Mouse (Mus musculus) heart, adult 8-10 months (tissue): Measurements from ENCODE around the gene Smarcc2. TPM values are rescaled to one million over a fixed set of nuclear protein-coding genes. Genes with fewer than 3 reads are reported as not detected.
"Not testable (repeated sequence)": the region's sequence is repeated elsewhere in the genome, so short reads cannot be mapped to it uniquely, and the experiment has no call there.

Experiments used
- DNase-seq: peaks from one replicate; pipeline ENCODE4 v3.0.0; 2022; ENCODE audit warnings: low spot score
- total RNA-seq, 4 experiments: library from RNA; stranded (reverse); gene quantifications; 2 replicates each; pipeline ENCODE4 v1.2.4; 2022

The Smarcc2 gene
- total RNA-seq, 4 experiments from 2014 or later, result 76.2 to 83.2 (median 79.1) TPM

DNA sequence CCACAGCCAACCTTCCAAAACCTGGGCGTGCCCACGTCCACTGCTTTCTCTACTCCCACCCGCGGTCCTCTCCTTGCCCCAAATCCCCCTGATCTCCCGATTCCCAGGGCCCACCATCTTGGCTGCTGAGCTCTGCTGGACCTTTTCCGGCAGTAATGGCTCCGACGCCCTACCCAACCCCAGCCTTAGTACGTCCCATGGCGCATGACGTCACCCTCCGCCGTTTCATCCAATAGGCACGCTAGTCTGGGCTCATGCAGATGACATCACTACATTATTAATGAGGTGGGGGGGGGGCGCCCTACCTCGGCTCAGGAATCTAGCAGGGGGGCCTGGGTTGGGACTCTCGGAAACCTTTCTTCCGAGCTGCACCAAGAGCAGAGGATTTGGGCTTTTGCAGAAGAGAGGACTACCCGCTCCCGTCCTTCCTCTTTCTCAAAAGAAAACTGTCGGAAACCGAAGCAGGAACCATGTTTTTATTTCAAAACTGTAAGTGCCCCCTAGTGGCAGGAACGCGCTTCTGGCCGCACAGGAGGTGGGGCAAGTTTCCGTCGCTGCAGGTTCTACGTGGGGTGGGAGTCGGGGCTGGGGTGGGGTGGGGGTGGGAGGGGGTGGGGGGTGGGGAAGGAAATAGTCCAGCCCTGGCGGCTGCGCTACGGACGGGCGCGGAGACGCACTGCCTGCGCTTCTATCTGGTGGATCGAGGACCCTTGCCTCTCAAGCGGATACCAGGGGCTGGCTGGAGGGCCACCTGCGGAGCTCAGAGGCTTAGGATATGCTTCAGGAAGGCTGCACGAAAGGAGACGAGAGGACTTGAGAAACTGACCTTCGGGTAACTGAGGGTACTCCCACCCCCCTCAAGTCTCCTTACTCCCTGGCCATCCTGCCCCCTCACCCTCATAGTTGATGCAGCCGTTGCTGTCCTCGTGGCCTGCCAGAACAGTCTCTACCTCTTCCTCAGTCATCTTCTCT lies 34.9 kb downstream of the Smarcc2 start, which contains the start of gene Myl6:
TSS of gene Myl6 (minus strand) at position 451 of the 972 bp plus-strand sequence.
- peak; percentile 98 for DNase-seq

- DNase-seq, result no peak
These were observed 35.7 kb downstream of the Smarcc2 start for GRCm38 (mm10) chr10:128494667-128495245.

DNA sequence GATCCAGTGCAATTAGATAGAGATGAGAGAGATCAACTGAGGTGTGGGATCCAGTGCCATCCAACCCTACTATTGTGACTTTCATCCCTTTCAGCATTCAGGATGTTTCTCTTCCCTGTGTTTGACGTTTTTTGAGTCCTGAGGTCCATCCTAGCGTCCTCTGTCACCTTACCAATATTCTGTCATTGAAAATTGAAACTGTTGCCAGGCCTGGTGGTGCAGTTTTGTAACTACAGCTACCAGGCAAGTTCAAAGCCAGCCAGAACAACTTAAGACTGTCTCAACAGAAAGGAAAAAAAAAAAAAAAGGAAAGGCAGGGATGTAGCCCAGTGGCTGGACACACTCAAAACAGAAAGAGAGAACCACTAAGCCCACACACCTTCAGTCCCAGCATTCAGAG lies 36.2 kb downstream of the Smarcc2 start:
- no peak for DNase-seq

GRCm38 (mm10) chr10:128495903-128496302 lies 36.9 kb downstream of the Smarcc2 start:
- no peak for DNase-seq

GRCm38 (mm10) chr10:128496509-128497077 lies 37.5 kb downstream of the Smarcc2 start:
- DNase-seq, result no peak

- no peak for DNase-seq
These were observed 38.2 kb downstream of the Smarcc2 start for GRCm38 (mm10) chr10:128497134-128497737.

DNA sequence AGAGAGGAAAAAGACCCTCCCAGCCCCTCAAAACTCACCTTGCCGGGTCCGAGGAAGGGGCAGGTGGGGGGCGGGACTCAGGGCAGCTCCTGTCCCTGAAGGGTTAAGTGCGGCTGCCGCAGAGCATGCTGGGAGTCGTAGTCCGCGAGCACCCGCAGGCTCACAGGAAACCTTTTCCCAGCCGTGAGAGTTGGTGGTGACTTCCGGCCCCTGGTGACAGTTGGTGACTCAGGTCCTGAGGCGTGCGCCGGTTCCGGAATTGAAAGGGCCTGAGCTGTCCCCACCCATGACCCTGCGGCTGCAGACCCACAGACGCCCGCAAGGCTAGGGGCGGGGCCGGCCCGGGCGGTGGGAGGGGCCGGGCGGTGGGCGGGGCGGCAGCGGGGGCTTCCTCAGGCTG lies 39.5 kb downstream of the Smarcc2 start, which contains the start of gene Myl6b:
TSS of gene Myl6b (minus strand) at position 96 of the 400 bp plus-strand sequence.
- DNase-seq, result peak; percentile 97

DNA sequence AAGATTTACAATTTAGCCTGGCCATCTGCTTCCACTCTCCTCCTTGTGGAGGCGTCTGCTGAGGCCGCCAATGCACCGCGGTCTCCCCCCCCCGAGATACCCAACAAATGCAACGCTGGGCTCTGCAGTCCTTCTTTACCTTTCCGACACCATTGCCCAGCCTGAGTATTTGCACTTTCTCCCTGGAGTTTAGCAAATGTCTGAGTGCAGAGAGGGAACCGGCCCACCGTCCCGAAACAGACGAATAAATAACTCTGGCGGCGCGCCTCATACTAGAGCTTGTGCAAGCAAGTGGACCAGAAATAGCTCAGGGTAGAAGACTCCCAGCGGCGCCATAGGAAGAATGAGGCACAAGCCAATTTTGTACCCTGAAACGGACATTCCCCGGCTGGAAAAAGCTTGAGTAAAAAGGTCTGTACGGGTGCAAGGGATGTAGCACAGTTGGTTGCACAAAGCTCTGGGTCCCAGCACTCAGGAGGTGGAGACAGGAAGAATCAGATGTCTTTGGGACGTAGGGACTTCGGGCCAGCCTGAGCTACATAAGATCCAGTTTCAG lies 40.1 kb downstream of the Smarcc2 start:
- DNase-seq, result peak; percentile 71

DNA sequence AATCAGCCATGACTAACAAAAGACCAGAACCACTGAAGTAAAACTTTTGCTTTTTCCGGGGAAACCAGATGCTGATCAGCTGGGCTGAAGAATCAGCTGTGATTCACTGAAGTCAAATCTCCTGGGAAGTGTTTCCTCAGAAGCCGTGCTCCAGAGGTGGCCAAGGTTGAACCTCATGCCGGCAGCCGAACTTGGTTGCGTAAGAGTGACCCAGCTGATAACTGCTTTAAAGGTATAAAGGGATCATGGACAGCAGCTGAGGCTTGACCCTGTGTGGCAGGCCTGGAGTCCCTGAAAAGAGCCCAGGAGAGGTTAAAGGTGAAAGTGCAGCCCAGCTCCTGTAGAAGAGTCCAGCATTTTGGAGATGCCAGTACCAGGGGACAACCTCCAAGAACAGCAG lies 43.3 kb downstream of the Smarcc2 start:
- peak; percentile 57 for DNase-seq

DNA sequence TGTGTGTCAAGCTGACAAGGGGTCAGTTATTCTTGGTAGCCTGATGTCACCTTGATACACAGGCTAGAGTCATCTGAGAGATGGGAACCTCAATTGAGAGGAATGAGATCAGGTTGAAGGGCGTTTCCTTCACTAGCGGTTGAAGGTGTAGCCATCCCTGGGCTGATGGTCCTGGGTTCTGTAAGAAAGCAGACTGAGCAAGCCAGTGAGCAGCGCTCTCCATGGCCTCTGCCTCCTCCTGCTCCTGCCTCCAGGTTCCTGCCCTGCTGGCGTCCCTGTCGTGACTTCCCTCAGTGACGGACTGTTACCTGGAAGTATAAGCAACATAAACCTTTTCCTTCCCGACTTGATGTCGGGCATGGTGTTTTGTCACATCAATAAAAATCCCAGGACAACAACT lies 44.5 kb downstream of the Smarcc2 start:
- no peak for DNase-seq

- DNase-seq, result no peak
These were observed 45.0 kb downstream of the Smarcc2 start for GRCm38 (mm10) chr10:128504012-128504411.

GRCm38 (mm10) chr10:128504641-128505370 lies 45.8 kb downstream of the Smarcc2 start:
- no peak for DNase-seq

- DNase-seq, result not testable (repeated sequence)
These were observed 46.3 kb downstream of the Smarcc2 start for GRCm38 (mm10) chr10:128505371-128505667.

DNA sequence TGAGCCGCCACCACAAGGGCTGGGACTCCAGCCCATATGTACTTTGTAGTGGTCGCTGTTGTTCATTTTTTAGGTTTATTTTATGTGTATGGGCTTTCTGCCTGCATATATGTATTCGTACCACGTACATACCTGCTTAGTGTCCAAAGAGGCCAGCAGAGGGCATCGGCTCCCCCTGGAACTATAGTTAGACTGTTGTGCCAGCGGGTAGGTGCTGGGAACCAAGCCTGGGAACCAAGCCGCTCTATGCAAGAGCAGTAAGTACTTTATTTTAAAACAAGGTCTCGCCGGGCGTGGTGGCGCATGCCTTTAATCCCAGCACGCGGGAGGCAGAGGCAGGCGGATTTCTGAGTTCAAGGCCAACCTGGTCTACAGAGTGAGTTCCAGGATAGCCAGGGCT lies 46.9 kb downstream of the Smarcc2 start:
- DNase-seq, result no peak

DNA sequence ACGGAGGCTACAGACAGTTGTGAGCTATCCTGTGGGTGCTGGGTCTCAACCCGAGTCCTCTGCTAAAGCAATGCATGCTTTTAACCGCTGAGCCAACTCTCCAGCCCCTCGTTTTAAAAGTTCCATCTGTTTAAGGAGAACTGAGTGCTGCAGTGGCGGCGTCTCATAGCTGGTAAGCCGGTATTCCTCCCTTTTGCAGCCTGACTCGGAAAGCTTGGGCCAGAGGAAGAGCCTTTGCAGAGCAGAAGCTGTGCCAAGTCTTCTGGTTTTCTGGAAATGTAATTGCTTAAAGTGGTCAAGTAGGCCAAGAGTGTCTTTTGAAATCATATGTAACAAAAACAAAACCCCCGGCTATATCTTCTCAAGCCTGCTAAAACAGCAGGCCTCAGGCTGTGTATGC lies 49.2 kb downstream of the Smarcc2 start:
- no peak for DNase-seq

- DNase-seq, result no peak
These were observed 50.2 kb downstream of the Smarcc2 start for GRCm38 (mm10) chr10:128509203-128509602.

GRCm38 (mm10) chr10:128509831-128510230 lies 50.8 kb downstream of the Smarcc2 start:
- DNase-seq, result no peak

GRCm38 (mm10) chr10:128510301-128510700 lies 51.3 kb downstream of the Smarcc2 start:
- no peak for DNase-seq

DNA sequence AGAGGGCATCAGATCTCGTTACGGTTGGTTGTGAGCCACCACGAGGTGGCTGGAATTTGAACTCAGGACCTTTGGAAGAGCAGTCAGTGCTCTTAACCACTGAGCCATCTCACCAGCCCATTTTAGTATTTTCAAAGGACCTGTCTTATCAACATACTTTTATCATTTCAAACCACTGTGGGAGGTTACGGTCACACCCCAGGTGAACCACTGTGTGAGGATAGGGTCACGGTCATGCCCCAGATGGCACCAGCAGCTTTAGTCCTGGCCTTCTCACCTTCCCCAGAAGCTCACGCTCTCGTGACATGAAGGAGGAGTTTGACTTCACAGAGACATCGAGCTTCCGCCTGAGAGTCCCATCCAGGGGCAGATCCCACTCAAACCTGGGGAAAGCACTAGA lies 52.1 kb downstream of the Smarcc2 start:
- no peak for DNase-seq

- no peak for DNase-seq
These were observed 52.7 kb downstream of the Smarcc2 start for GRCm38 (mm10) chr10:128511761-128512160.

DNA sequence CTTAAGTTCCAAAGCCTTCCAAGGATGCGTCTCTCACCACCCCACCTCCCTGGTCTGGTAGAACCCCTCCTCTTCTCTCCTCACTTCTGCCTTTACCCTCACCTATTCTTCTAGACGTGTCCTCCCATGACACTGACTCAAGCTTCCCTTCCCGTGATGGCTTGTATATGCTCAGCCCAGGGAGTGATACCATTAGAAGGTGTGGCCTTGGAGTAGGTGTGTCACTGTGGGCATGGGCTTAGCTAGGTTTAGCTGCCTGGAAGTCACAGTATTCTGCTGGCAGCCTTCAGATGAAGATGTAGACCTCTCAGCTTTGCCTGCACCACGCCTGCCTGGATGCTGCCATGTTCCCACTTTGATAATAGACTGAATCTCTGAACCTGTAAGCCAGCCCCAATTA lies 56.0 kb downstream of the Smarcc2 start:
- no peak for DNase-seq
